Mouse (Mus musculus) lung, postnatal 0 days (tissue): ENCODE results near the gene Tifab. TPM values are rescaled to one million over a fixed set of nuclear protein-coding genes. Genes with fewer than 3 reads are reported as not detected.
A peak's percentile ranks its signal among the peaks of the same experiment; 100 is the strongest.

Source experiments
- ATAC-seq: fragments of 200-750 bp; cut with Nextera tagmentation; 2 replicates; pipeline ENCODE4 v1.8.0; 2017; ENCODE audit warnings: moderate library complexity
- DNase-seq: peaks from one replicate; pipeline ENCODE4 v3.0.0-alpha.2; 2016; ENCODE audit warnings: low spot score
- H3K27ac ChIP-seq: fragments of 300-500 bp; sonication (generic); 2 replicates; pipeline ENCODE4 v1.5.1; 2014; ENCODE audit warnings: antibody characterized with exemption, mild to moderate bottlenecking, low read length, mixed read lengths
- H3K27me3 ChIP-seq: fragments of 300-500 bp; sonication (generic); replicated peaks from 2 replicates; pipeline ENCODE4 v1.6.1; 2014; ENCODE audit warnings: low read length, mixed read lengths; ENCODE audit not compliant: insufficient read depth
- H3K36me3 ChIP-seq: fragments of 300-500 bp; sonication (generic); 2 replicates; pipeline ENCODE4 v1.6.1; 2014; ENCODE audit warnings: low read length, mixed read lengths; ENCODE audit not compliant: insufficient read depth
- H3K4me1 ChIP-seq: fragments of 300-500 bp; sonication (generic); 2 replicates; pipeline ENCODE4 v1.6.1; 2014; ENCODE audit warnings: antibody characterized with exemption, low read depth, low read length, mixed read lengths; ENCODE audit not compliant: insufficient read depth
- H3K4me2 ChIP-seq: fragments of 300-500 bp; sonication (generic); replicated peaks from 2 replicates; pipeline ENCODE4 v1.6.1; 2014; ENCODE audit warnings: low read depth, mild to moderate bottlenecking, low read length, moderate library complexity, mixed read lengths
- H3K4me3 ChIP-seq: fragments of 300-500 bp; sonication (generic); 2 replicates; pipeline ENCODE4 v1.5.1; 2014; ENCODE audit warnings: low read depth, low read length
- H3K9ac ChIP-seq: fragments of 300-500 bp; sonication (generic); replicated peaks from 2 replicates; pipeline ENCODE4 v1.6.1; 2014; ENCODE audit warnings: low read depth, mild to moderate bottlenecking
- H3K9me3 ChIP-seq: fragments of 300-500 bp; sonication (generic); 2 replicates; pipeline ENCODE4 v1.6.1; 2016; ENCODE audit warnings: low read length, mixed read lengths
- CTCF ChIP-seq: IDR thresholded peaks from 2 replicates; pipeline ENCODE4 v1.5.1; 2016; ENCODE audit warnings: antibody characterized with exemption, mild to moderate bottlenecking
- EP300 ChIP-seq: IDR thresholded peaks from 2 replicates; pipeline ENCODE4 v1.6.1; 2016; ENCODE audit warnings: antibody characterized with exemption, mild to moderate bottlenecking, control low read depth
- WGBS: fragments of 180-500 bp; shearing (Covaris S2); extraction: QIAGEN DNeasy Blood & Tissue Kit; methylation state at CpG from one replicate; pipeline ENCODE4 v1.1.7; 2014; 5-methylcytosine and 5-hydroxymethylcytosine counted together
- polyA plus RNA-seq: library from polyadenylated mRNA; unstranded; fragments of >200 nt; fragmentation: Nextera tagmentation; extraction: Ambion mirVana; gene quantifications from 2 replicates; pipeline ENCODE4 v1.2.1, GENCODE M21; 2015

Tifab gene
- polyA plus RNA-seq, 1 experiment from 2014 or later, result 6.6 TPM

GRCm38 (mm10) chr13:56168403-56168781, 10.3 kb downstream of the Tifab start:
- no peaks in the 10 kb centered on the region for H3K4me1 ChIP-seq
- no peak overlapping the region for H3K27ac ChIP-seq
- H3K4me2 ChIP-seq, result no peak overlapping the region
- TF ChIP-seq EP300 (no peak), CTCF (no peak)
- 77% methylated on average over 3 of the region's 3 CpGs for WGBS
- no peak overlapping the region for H3K4me3 ChIP-seq
- DNase-seq, result no peak
- H3K9ac ChIP-seq, result no peak overlapping the region
- no peaks in the 10 kb centered on the region for H3K9me3 ChIP-seq
- no peaks in the 10 kb centered on the region for H3K27me3 ChIP-seq
- ATAC-seq, result no peak
- no peaks in the 10 kb centered on the region for H3K36me3 ChIP-seq

GRCm38 (mm10) chr13:56167446-56168402, 11.0 kb downstream of the Tifab start:
- 22% methylated on average over 8 of the region's 14 CpGs for WGBS
- Histone ChIP-seq H3K27ac (no peak overlapping the region), H3K9me3 (no peaks in the 10 kb centered on the region), H3K4me3 (no peak overlapping the region), H3K4me2 (no peak overlapping the region), H3K36me3 (no peaks in the 10 kb centered on the region), H3K9ac (no peak overlapping the region), H3K4me1 (no peaks in the 10 kb centered on the region), H3K27me3 (no peaks in the 10 kb centered on the region)
- ATAC-seq (peak; percentile 68), DNase-seq (peak; percentile 54)
- TF ChIP-seq CTCF (peak; percentile 81), EP300 (no peak)

- Histone ChIP-seq H3K4me2 (no peak overlapping the region), H3K27ac (no peak overlapping the region), H3K9ac (no peak overlapping the region), H3K9me3 (no peaks in the 10 kb centered on the region), H3K27me3 (no peaks in the 10 kb centered on the region), H3K36me3 (no peaks in the 10 kb centered on the region), H3K4me1 (no peaks in the 10 kb centered on the region), H3K4me3 (no peak overlapping the region)
- no peak for ATAC-seq
- TF ChIP-seq CTCF (no peak), EP300 (no peak)
- DNase-seq, result no peak
- WGBS, result 79% methylated on average over 11 of the region's 11 CpGs
Measured at GRCm38 (mm10) chr13:56165561-56165960, 13.1 kb downstream of the Tifab start.

GRCm38 (mm10) chr13:56164372-56164771, 14.3 kb downstream of the Tifab start:
- WGBS, result 86% methylated on average over 3 of the region's 3 CpGs
- no peak overlapping the region for H3K27ac ChIP-seq

GRCm38 (mm10) chr13:56163751-56164150, 14.9 kb downstream of the Tifab start:
- DNase-seq (peak; percentile 72), ATAC-seq (peak; percentile 74)
- Histone ChIP-seq H3K27me3 (no peaks in the 10 kb centered on the region), H3K9me3 (no peaks in the 10 kb centered on the region), H3K27ac (no peak overlapping the region), H3K4me1 (no peaks in the 10 kb centered on the region; the same call in 1 of the 2 replicates), H3K4me2 (no peak overlapping the region), H3K9ac (no peak overlapping the region), H3K36me3 (no peaks in the 10 kb centered on the region), H3K4me3 (no peak overlapping the region)
- peak; percentile 11; the same call in 1 of the 2 replicates for TF ChIP-seq EP300
- no peak for TF ChIP-seq CTCF
- 28% methylated on average over 6 of the region's 6 CpGs for WGBS

More at GRCm38 (mm10) chr13:56164372-56164771, 14.3 kb downstream of the Tifab start:
- no peak overlapping the region for H3K4me3 ChIP-seq
- H3K9ac ChIP-seq, result no peak overlapping the region
- no peak for ATAC-seq
- H3K27me3 ChIP-seq, result no peaks in the 10 kb centered on the region
- TF ChIP-seq EP300 (no peak), CTCF (no peak)
- no peak overlapping the region for H3K4me2 ChIP-seq
- H3K36me3 ChIP-seq, result no peaks in the 10 kb centered on the region
- no peak for DNase-seq
- H3K4me1 ChIP-seq, result no peaks in the 10 kb centered on the region
- H3K9me3 ChIP-seq, result no peaks in the 10 kb centered on the region

- Histone ChIP-seq H3K36me3 (no peaks in the 10 kb centered on the region), H3K4me2 (no peak overlapping the region), H3K9me3 (no peaks in the 10 kb centered on the region), H3K4me3 (no peak overlapping the region), H3K9ac (no peak overlapping the region), H3K27ac (no peak overlapping the region), H3K4me1 (no peaks in the 10 kb centered on the region; the same call in 1 of the 2 replicates), H3K27me3 (no peaks in the 10 kb centered on the region)
- DNase-seq, result no peak
- no peak for TF ChIP-seq EP300
- ATAC-seq, result no peak
- WGBS, result 62% methylated on average over 6 of the region's 6 CpGs
Measured at GRCm38 (mm10) chr13:56162859-56163258, 15.8 kb downstream of the Tifab start.
